Mouse (Mus musculus) kidney, postnatal 0 days (tissue): ENCODE measurements around the gene Dach1. TPM values are rescaled to one million over a fixed set of nuclear protein-coding genes. Genes with fewer than 3 reads are reported as not detected.

ENCODE experiments used
- ATAC-seq: fragments of 200-750 bp; cut with Nextera tagmentation; replicated peaks from 2 replicates; pipeline ENCODE4 v1.8.0; 2017; ENCODE audit warnings: low read depth, moderate number of reproducible peaks, moderate TSS enrichment, moderate library complexity; ENCODE audit not compliant: low FRiP score
- DNase-seq: peaks from one replicate; pipeline ENCODE4 v3.0.0-alpha.2; 2016; ENCODE audit warnings: low spot score
- H3K27ac ChIP-seq: fragments of 300-500 bp; sonication (generic); 2 replicates; pipeline ENCODE4 v1.5.1; 2014; ENCODE audit warnings: mild to moderate bottlenecking
- H3K27me3 ChIP-seq: fragments of 300-500 bp; sonication (generic); 2 replicates; pipeline ENCODE4 v1.6.1; 2014; ENCODE audit warnings: low read length, mixed read lengths; ENCODE audit not compliant: insufficient read depth
- H3K36me3 ChIP-seq: fragments of 300-500 bp; sonication (generic); 2 replicates; pipeline ENCODE4 v1.6.1; 2014; ENCODE audit warnings: low read length, mixed read lengths; ENCODE audit not compliant: insufficient read depth
- H3K4me1 ChIP-seq: fragments of 300-500 bp; sonication (generic); replicated peaks from 2 replicates; pipeline ENCODE4 v1.6.1; 2014; ENCODE audit warnings: antibody characterized with exemption, low read length, mixed read lengths; ENCODE audit not compliant: insufficient read depth
- H3K4me2 ChIP-seq: fragments of 300-500 bp; sonication (generic); 2 replicates; pipeline ENCODE4 v1.6.1; 2014; ENCODE audit warnings: mild to moderate bottlenecking, low read length, moderate library complexity, mixed read lengths
- H3K4me3 ChIP-seq: fragments of 300-500 bp; sonication (generic); replicated peaks from 2 replicates; pipeline ENCODE4 v1.5.1; 2014; ENCODE audit warnings: low read depth, low read length
- H3K9ac ChIP-seq: fragments of 300-500 bp; sonication (generic); 2 replicates; pipeline ENCODE4 v1.6.1; 2014; ENCODE audit warnings: low read depth, low read length
- H3K9me3 ChIP-seq: fragments of 300-500 bp; sonication (generic); replicated peaks from 2 replicates; pipeline ENCODE4 v1.6.1; 2016; ENCODE audit warnings: low read length, inconsistent platforms, mixed read lengths
- CTCF ChIP-seq: IDR thresholded peaks from 2 replicates; pipeline ENCODE4 v1.5.1; 2016; ENCODE audit warnings: antibody characterized with exemption, low read depth, mild to moderate bottlenecking, moderate library complexity
- WGBS: fragments of 180-500 bp; shearing (Covaris S2); extraction: QIAGEN DNeasy Blood & Tissue Kit; methylation state at CpG from one replicate; pipeline ENCODE4 v1.1.7; 2014; 5-methylcytosine and 5-hydroxymethylcytosine counted together
- polyA plus RNA-seq: library from polyadenylated mRNA; unstranded; fragments of >200 nt; fragmentation: Nextera tagmentation; extraction: Ambion mirVana; gene quantifications from 2 replicates; pipeline ENCODE4 v1.2.1, GENCODE M21; 2015

The Dach1 gene
- 18.2 and 18.4 TPM in 2 replicates for polyA plus RNA-seq

GRCm38 (mm10) chr14:98169421-98170076, at the start of gene Dach1:
Dach1 (minus strand) TSS chr14:98169765.
- Histone ChIP-seq H3K27me3 (no peaks in the 10 kb centered on the region), H3K4me3 (peak within 1 kb of the TSS; percentile 83), H3K9ac (peak within 1 kb of the TSS; percentile 80), H3K4me2 (peak within 1 kb of the TSS; percentile 72), H3K36me3 (no peaks in the 10 kb centered on the region), H3K4me1 (no peaks in the 10 kb centered on the region), H3K27ac (peak within 1 kb of the TSS; percentile 92), H3K9me3 (no peaks in the 10 kb centered on the region)
- no peak for TF ChIP-seq CTCF
- WGBS: under 1% methylated on average over 30 of the region's 32 CpGs
- DNase-seq (peak; percentile 95), ATAC-seq (peak; percentile 90)

- Histone ChIP-seq H3K9me3 (no peaks in the 10 kb centered on the region), H3K27me3 (no peaks in the 10 kb centered on the region), H3K36me3 (no peaks in the 10 kb centered on the region), H3K4me3 (no peak overlapping the region), H3K4me2 (no peak overlapping the region), H3K4me1 (no peaks in the 10 kb centered on the region), H3K9ac (no peak overlapping the region), H3K27ac (no peak overlapping the region)
- DNase-seq (no peak), ATAC-seq (no peak)
- 81% methylated on average over 3 of the region's 3 CpGs for WGBS
- no peak for TF ChIP-seq CTCF
Observed at GRCm38 (mm10) chr14:98200089-98200488, 30.5 kb upstream of the Dach1 start.

- peak; percentile 80 for TF ChIP-seq CTCF
- Histone ChIP-seq H3K27me3 (no peaks in the 10 kb centered on the region), H3K27ac (no peak overlapping the region), H3K4me3 (no peak overlapping the region), H3K36me3 (no peaks in the 10 kb centered on the region), H3K9ac (no peak overlapping the region), H3K4me1 (no peaks in the 10 kb centered on the region), H3K9me3 (no peaks in the 10 kb centered on the region), H3K4me2 (no peak overlapping the region)
- peak; percentile 78 for DNase-seq
- WGBS: 5% methylated on average over 1 of the region's 1 CpGs
- no peak for ATAC-seq
Observed at GRCm38 (mm10) chr14:98181545-98181944, 12.0 kb upstream of the Dach1 start.

- Histone ChIP-seq H3K4me1 (no peaks in the 10 kb centered on the region), H3K9me3 (no peaks in the 10 kb centered on the region), H3K9ac (no peak overlapping the region), H3K27me3 (no peaks in the 10 kb centered on the region), H3K36me3 (no peaks in the 10 kb centered on the region), H3K27ac (no peak overlapping the region), H3K4me3 (no peak overlapping the region), H3K4me2 (no peak overlapping the region)
- ATAC-seq: no peak
- TF ChIP-seq CTCF: no peak
- 72% methylated on average over 2 of the region's 2 CpGs for WGBS
- no peak for DNase-seq
Observed at GRCm38 (mm10) chr14:98173831-98174230, 4.3 kb upstream of the Dach1 start.

- H3K9me3 ChIP-seq: no peaks in the 10 kb centered on the region
- DNase-seq (no peak), ATAC-seq (no peak)
- H3K9ac ChIP-seq: no peak overlapping the region
- H3K27ac ChIP-seq: no peak overlapping the region
- H3K4me1 ChIP-seq: no peaks in the 10 kb centered on the region
- H3K27me3 ChIP-seq: no peaks in the 10 kb centered on the region
- no peak overlapping the region for H3K4me3 ChIP-seq
- H3K36me3 ChIP-seq: no peaks in the 10 kb centered on the region
- H3K4me2 ChIP-seq: 0 out of 2 replicates have a peak overlapping the region, but pooled peaks have one; percentile 3
- 18% methylated on average over 5 of the region's 5 CpGs for whole genome bisulfite sequencing
- TF ChIP-seq CTCF: no peak
Observed at GRCm38 (mm10) chr14:98172394-98172905, 2.9 kb upstream of the Dach1 start.

GRCm38 (mm10) chr14:98171861-98172260, 2.3 kb upstream of the Dach1 start:
- Histone ChIP-seq H3K4me3 (no peak overlapping the region), H3K27ac (no peak overlapping the region), H3K9me3 (no peaks in the 10 kb centered on the region), H3K4me2 (peak overlapping the region; percentile 16; the same call in 1 of the 2 replicates), H3K27me3 (no peaks in the 10 kb centered on the region), H3K4me1 (no peaks in the 10 kb centered on the region), H3K9ac (no peak overlapping the region), H3K36me3 (no peaks in the 10 kb centered on the region)
- ATAC-seq (no peak), DNase-seq (no peak)
- no peak for TF ChIP-seq CTCF
- 24% methylated on average over 5 of the region's 5 CpGs for WGBS
